In the genomic region with DNA sequence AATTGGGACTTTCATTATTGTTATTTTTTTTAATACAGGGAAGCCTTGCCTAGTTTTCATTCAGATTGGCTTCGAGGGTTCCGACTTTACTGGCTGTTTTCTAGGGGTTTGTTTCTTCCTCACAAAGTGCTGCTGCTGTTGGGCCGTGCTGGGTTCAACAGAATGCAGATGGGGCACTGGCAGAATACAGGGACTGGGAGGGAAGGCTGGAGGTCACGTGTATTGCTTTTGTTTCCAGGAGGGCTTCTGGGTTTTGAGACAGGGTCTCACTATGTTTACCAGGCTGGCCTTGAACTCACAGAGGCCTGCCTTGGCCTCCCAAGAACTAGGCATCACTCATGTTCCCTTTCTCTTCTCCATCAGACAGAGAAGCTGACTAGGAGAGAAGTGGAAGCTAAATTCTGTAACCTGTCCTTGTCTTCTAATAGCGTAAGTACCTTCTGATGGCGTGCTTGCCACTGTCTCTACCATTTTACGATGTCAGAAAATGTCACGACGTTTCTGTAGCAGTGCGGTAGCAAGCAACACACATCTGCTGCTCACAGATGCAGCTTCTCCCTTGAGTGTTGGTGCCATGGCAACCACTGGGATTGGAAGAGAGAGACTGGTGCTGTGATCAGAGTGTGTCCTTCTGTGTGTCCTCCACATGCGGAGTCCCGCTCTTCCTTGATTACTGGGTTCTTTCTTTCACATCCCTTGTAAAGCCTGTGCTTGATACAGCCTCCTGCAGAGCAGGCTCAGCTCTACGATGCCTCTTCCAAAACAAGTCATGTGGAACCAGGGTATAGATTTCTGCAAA, we compare ENCODE assay signal across 12 mouse cellular contexts. TPM values are rescaled to one million over a fixed set of nuclear protein-coding genes. Genes with fewer than 3 reads are reported as not detected.
DNase-seq lines count a peak whose midpoint lies in the region; ATAC-seq and TF ChIP-seq lines count a peak whose summit lies in the region.
"Had no signal": no experiment of that assay in that cellular context is flagged by ENCODE, and none has a peak within 500 bp of the region (broad histone marks: within the 10 kb centered on the region; RNA-seq: fewer than 3 reads in every experiment).

No protein-coding gene starts in this region.

- peak; percentile 43 for DNase-seq in neural tube, embryonic 11.5 days (ENCODE audit: low spot score)
- DNase-seq in neural tube, embryonic 10.5 days (ENCODE audit: extremely low spot score, low spot score) = no peak
- DNase-seq in layer of hippocampus, adult 2 months (ENCODE audit: low spot score in 2 of 2) = peak; percentile 59 to 79
- DNase-seq in right cerebral cortex, postnatal 36 days (ENCODE audit: low spot score in 2 of 2) = peak; percentile 38 to 48
- no peak for DNase-seq in liver, embryonic 11.5 days (ENCODE audit: low spot score)
- no peak for DNase-seq in ovary, postnatal 14 days (ENCODE audit: low spot score)
- no peak for DNase-seq in adipocyte (ENCODE audit: low spot score)
- DNase-seq: cerebellum, adult 11-12 months; heart, postnatal 4 days; lung, postnatal 10 days had no signal

- H3K4me1 ChIP-seq in neural tube, embryonic 11.5 days (ENCODE audit: control insufficient read depth, insufficient read depth, low read length) = no peaks in the 10 kb centered on the region
- H3K4me1 ChIP-seq in midbrain, embryonic 12.5 days = no peaks in the 10 kb centered on the region; the same call in 1 of the 2 replicates
- H3K4me1 ChIP-seq in liver, embryonic 11.5 days (replicated peaks; ENCODE audit: control insufficient read depth, insufficient read depth, low read length) = no peaks in the 10 kb centered on the region

- H3K27me3 ChIP-seq in neural tube, embryonic 11.5 days (ENCODE audit: control insufficient read depth, insufficient read depth, low read length) = no peaks in the 10 kb centered on the region
- H3K27me3 ChIP-seq in midbrain, embryonic 12.5 days = no peaks in the 10 kb centered on the region
- H3K27me3 ChIP-seq in liver, embryonic 11.5 days (replicated peaks; ENCODE audit: control insufficient read depth, insufficient read depth, low read length) = no peaks in the 10 kb centered on the region

- no peak; the same call in 1 of the 2 replicates for ATAC-seq in neural tube, embryonic 11.5 days (ENCODE audit: insufficient read depth, low FRiP score, low TSS enrichment)
- peak; percentile 82 for ATAC-seq in midbrain, embryonic 12.5 days (ENCODE audit: low FRiP score, low read depth)
- no peak for ATAC-seq in liver, embryonic 11.5 days (replicated peaks; ENCODE audit: low FRiP score)
- ATAC-seq: CD4-positive, CD25-positive, alpha-beta regulatory T cell, adult 4 months had no signal

- 77% methylated on average over 13 of the region's 13 CpGs for whole genome bisulfite sequencing in neural tube, embryonic 11.5 days
- WGBS in midbrain, embryonic 12.5 days = 77% methylated on average over 13 of the region's 13 CpGs
- WGBS in liver, embryonic 11.5 days = 92% methylated on average over 13 of the region's 13 CpGs

- H3K4me3 ChIP-seq in neural tube, embryonic 11.5 days (ENCODE audit: low read depth, low read length) = no peak overlapping the region
- H3K4me3 ChIP-seq in layer of hippocampus, adult 2 months = no peak overlapping the region
- H3K4me3 ChIP-seq in midbrain, embryonic 12.5 days = no peak overlapping the region
- H3K4me3 ChIP-seq in liver, embryonic 11.5 days (ENCODE audit: low read depth, low read length) = no peak overlapping the region

- 0 out of 2 replicates have a peak overlapping the region, but pooled peaks have one; percentile 27 for H3K27ac ChIP-seq in neural tube, embryonic 11.5 days (ENCODE audit: low read depth, low read length)
- peak overlapping the region; percentile 85 for H3K27ac ChIP-seq in layer of hippocampus, adult 2 months
- peak overlapping the region; percentile 79 for H3K27ac ChIP-seq in midbrain, embryonic 12.5 days (replicated peaks)
- H3K27ac ChIP-seq in liver, embryonic 11.5 days (ENCODE audit: low read depth, low read length) = no peak overlapping the region

- no peak overlapping the region for H3K9ac ChIP-seq in neural tube, embryonic 11.5 days (ENCODE audit: low read length)
- no peak overlapping the region for H3K9ac ChIP-seq in midbrain, embryonic 12.5 days (replicated peaks)
- no peak overlapping the region for H3K9ac ChIP-seq in liver, embryonic 11.5 days (ENCODE audit: low read depth, low read length)

- no peaks in the 10 kb centered on the region for H3K9me3 ChIP-seq in neural tube, embryonic 11.5 days (ENCODE audit: control insufficient read depth, low read length)
- H3K9me3 ChIP-seq in midbrain, embryonic 12.5 days = no peaks in the 10 kb centered on the region
- H3K9me3 ChIP-seq in liver, embryonic 11.5 days (ENCODE audit: control insufficient read depth, low read length) = no peaks in the 10 kb centered on the region

- H3K4me2 ChIP-seq in neural tube, embryonic 11.5 days (ENCODE audit: low read depth) = no peak overlapping the region
- no peak overlapping the region for H3K4me2 ChIP-seq in midbrain, embryonic 12.5 days (replicated peaks)
- H3K4me2 ChIP-seq in liver, embryonic 11.5 days = no peak overlapping the region

- TF ChIP-seq CTCF in layer of hippocampus, adult 2 months (conservative IDR thresholded peaks at IDR 0.05) = no peak

- H3K36me3 ChIP-seq in neural tube, embryonic 11.5 days (ENCODE audit: control insufficient read depth, insufficient read depth, low read length) = no peaks in the 10 kb centered on the region
- H3K36me3 ChIP-seq in midbrain, embryonic 12.5 days = peaks cover 12% of the 10 kb centered on the region; the same call in 1 of the 2 replicates
- peaks cover 12% of the 10 kb centered on the region; the same call in 1 of the 2 replicates for H3K36me3 ChIP-seq in liver, embryonic 11.5 days (ENCODE audit: control insufficient read depth, insufficient read depth, low read length)

RNA-seq across cellular contexts. Expression of gene Srp14, which starts 21.8 kb away (rescaled TPM):
- 281 and 284 TPM in 2 replicates for polyA plus RNA-seq in neural tube, embryonic 11.5 days (2014; fragmentation: Nextera tagmentation; extraction: Ambion mirVana)
- total RNA-seq in layer of hippocampus, adult 2 months (2021) = 100 to 1,000 TPM; 181 TPM
- polyA plus RNA-seq in midbrain, embryonic 12.5 days (2016; fragmentation: Nextera tagmentation; extraction: Ambion mirVana) = 280 and 286 TPM in 2 replicates
- polyA plus RNA-seq in liver, embryonic 11.5 days (2014; fragmentation: Nextera tagmentation; extraction: Ambion mirVana) = 184 and 195 TPM in 2 replicates

Comparison
In these comparisons a context has a peak if more than half of its experiments do, and no peak if none do; other contexts are left out.
1. DNase-seq: peak in neural tube, embryonic 11.5 days (single experiment), layer of hippocampus, adult 2 months (2 of 2) and right cerebral cortex, postnatal 36 days (2 of 2); none in neural tube, embryonic 10.5 days (single experiment), liver, embryonic 11.5 days (single experiment), ovary, postnatal 14 days (single experiment) and adipocyte (single experiment).